Mouse (Mus musculus) MEL (cell line): Measurements from ENCODE around the gene Fermt3. TPM values are rescaled to one million over a fixed set of nuclear protein-coding genes. Genes with fewer than 3 reads are reported as not detected.

Source experiments
- DNase-seq: peaks from one replicate; pipeline ENCODE4 v3.0.0; 2011; ENCODE audit warnings: low read depth, low spot score
- H3K27ac ChIP-seq: 2 replicates; pipeline ENCODE4 v1.5.1; 2012; ENCODE audit warnings: low read depth, mild to moderate bottlenecking, control low read depth, low read length, moderate library complexity; ENCODE audit not compliant: control insufficient read depth
- H3K27me3 ChIP-seq, 2 experiments: fragments of 150-350 bp in 1 of 2; sonication (generic) in 1 of 2; 2 replicates each; pipeline ENCODE4 v1.6.1; 2012; ENCODE audit warnings: low read length in 2 of 2, mild to moderate bottlenecking in 2 of 2, improper control_type of control experiment in 1 of 2, moderate library complexity in 1 of 2; ENCODE audit not compliant: insufficient read depth in 2 of 2, control insufficient read depth in 1 of 2
- H3K36me3 ChIP-seq, 2 experiments: 2 replicates each; pipeline ENCODE4 v1.6.1; 2012 to 2014; ENCODE audit warnings: low read length in 2 of 2, improper control_type of control experiment in 1 of 2, inconsistent platforms in 1 of 2, mild to moderate bottlenecking in 1 of 2; ENCODE audit not compliant: insufficient read depth in 2 of 2, control insufficient read depth in 1 of 2
- H3K4me1 ChIP-seq, 2 experiments: fragments of 150-350 bp in 1 of 2; sonication (generic) in 1 of 2; 2 replicates each; pipeline ENCODE4 v1.6.1; 2012; ENCODE audit warnings: low read length in 2 of 2, improper control_type of control experiment in 1 of 2, mild to moderate bottlenecking in 1 of 2; ENCODE audit not compliant: insufficient read depth in 2 of 2, control insufficient read depth in 1 of 2
- H3K4me3 ChIP-seq, 2 experiments: fragments of 150-350 bp in 1 of 2; sonication (generic) in 1 of 2; 2 replicates each; pipeline ENCODE4 v1.5.1; 2012; ENCODE audit warnings: low read depth in 2 of 2, low read length in 2 of 2, mild to moderate bottlenecking in 2 of 2, moderate library complexity in 2 of 2, control low read depth in 1 of 2, improper control_type of control experiment in 1 of 2; ENCODE audit not compliant: control insufficient read depth in 1 of 2, insufficient read depth in 1 of 2
- H3K79me2 ChIP-seq: 2 replicates; pipeline ENCODE4 v1.6.1; 2012; ENCODE audit warnings: mild to moderate bottlenecking, low read length, moderate library complexity; ENCODE audit not compliant: control insufficient read depth, poor library complexity, insufficient read depth
- H3K9ac ChIP-seq: 2 replicates; pipeline ENCODE4 v1.6.1; 2012; ENCODE audit warnings: low read depth, mild to moderate bottlenecking, control low read depth, low read length, moderate library complexity; ENCODE audit not compliant: control insufficient read depth, poor library complexity, severe bottlenecking
- H3K9me3 ChIP-seq: fragments of 150-350 bp; sonication (generic); replicated peaks from 2 replicates; pipeline ENCODE4 v1.6.1; 2012; ENCODE audit warnings: mild to moderate bottlenecking, low read length, improper control_type of control experiment, moderate library complexity; ENCODE audit not compliant: insufficient read depth
- BHLHE40 ChIP-seq: IDR thresholded peaks from 2 replicates; pipeline ENCODE4 v1.6.1; 2012; ENCODE audit warnings: low read depth, mild to moderate bottlenecking, inconsistent platforms, low read length, improper control_type of control experiment, borderline replicate concordance
- CHD1 ChIP-seq: IDR thresholded peaks from 2 replicates; pipeline ENCODE4 v1.6.1; 2012; ENCODE audit warnings: low read depth, mild to moderate bottlenecking, inconsistent platforms, low read length, improper control_type of control experiment
- ETS1 ChIP-seq: IDR thresholded peaks from 2 replicates; pipeline ENCODE4 v1.6.1; 2012; ENCODE audit warnings: low read depth, mild to moderate bottlenecking, inconsistent platforms, low read length, improper control_type of control experiment, moderate library complexity
- GATA1 ChIP-seq: IDR thresholded peaks from 2 replicates; pipeline ENCODE4 v1.6.1; 2011; ENCODE audit warnings: low read depth, low read length, improper control_type of control experiment
- KAT2A ChIP-seq: conservative IDR thresholded peaks from 2 replicates; pipeline ENCODE4 v1.6.1; 2012; ENCODE audit warnings: low read depth, low read length, improper control_type of control experiment, inconsistent platforms
- MAX ChIP-seq: IDR thresholded peaks from 2 replicates; pipeline ENCODE4 v1.6.1; 2011; ENCODE audit warnings: low read length, improper control_type of control experiment
- MAZ ChIP-seq: IDR thresholded peaks from 2 replicates; pipeline ENCODE4 v1.6.1; 2012; ENCODE audit warnings: low read depth, mild to moderate bottlenecking, inconsistent platforms, low read length, improper control_type of control experiment
- MEF2A ChIP-seq: IDR thresholded peaks from 2 replicates; pipeline ENCODE4 v1.6.1; 2014; ENCODE audit warnings: low read depth, mild to moderate bottlenecking, inconsistent platforms, low read length, improper control_type of control experiment; ENCODE audit not compliant: poor library complexity, insufficient replicate concordance, severe bottlenecking; ENCODE audit errors: extremely low read depth
- MYB ChIP-seq: IDR thresholded peaks from 2 replicates; pipeline ENCODE4 v1.6.1; 2011; ENCODE audit warnings: mild to moderate bottlenecking, low read depth, low read length, improper control_type of control experiment
- MYC ChIP-seq: IDR thresholded peaks from 2 replicates; pipeline ENCODE4 v1.6.1; 2011; ENCODE audit warnings: low read depth, mild to moderate bottlenecking, low read length, improper control_type of control experiment, moderate library complexity
- NRF1 ChIP-seq: IDR thresholded peaks from 2 replicates; pipeline ENCODE4 v1.6.1; 2014; ENCODE audit warnings: low read depth, mild to moderate bottlenecking, inconsistent platforms, low read length, improper control_type of control experiment, moderate library complexity; ENCODE audit not compliant: poor library complexity, insufficient read depth, severe bottlenecking
- POLR2AphosphoS5 ChIP-seq: IDR thresholded peaks from 2 replicates; pipeline ENCODE4 v1.6.1; 2012; ENCODE audit warnings: low read depth, borderline replicate concordance, mild to moderate bottlenecking, inconsistent platforms, low read length, moderate library complexity, mixed read lengths
- RAD21 ChIP-seq: IDR thresholded peaks from 2 replicates; pipeline ENCODE4 v1.6.1; 2011; ENCODE audit warnings: mild to moderate bottlenecking, low read depth, low read length, improper control_type of control experiment
- TCF12 ChIP-seq: IDR thresholded peaks from 2 replicates; pipeline ENCODE4 v1.6.1; 2014; ENCODE audit warnings: low read depth, mild to moderate bottlenecking, inconsistent platforms, low read length, improper control_type of control experiment, moderate library complexity
- UBTF ChIP-seq: IDR thresholded peaks from 2 replicates; pipeline ENCODE4 v1.6.1; 2012; ENCODE audit warnings: low read depth, mild to moderate bottlenecking, inconsistent platforms, low read length, improper control_type of control experiment, moderate library complexity, borderline replicate concordance; ENCODE audit not compliant: insufficient read depth
- ZMIZ1 ChIP-seq: IDR thresholded peaks from 2 replicates; pipeline ENCODE4 v1.6.1; 2012; ENCODE audit warnings: low read depth, mild to moderate bottlenecking, inconsistent platforms, low read length, improper control_type of control experiment, moderate library complexity
- polyA plus RNA-seq, 2 experiments: library from polyadenylated mRNA; stranded (reverse) in 1 of 2; unstranded in 1 of 2; fragments of >175 nt in 1 of 2; fragments of >200 nt in 1 of 2; gene quantifications; 2 replicates each; pipeline versions ENCODE4 v1.2.1 to v1.2.4; 2012; ENCODE audit warnings: low replicate concordance in 2 of 2, low read depth in 1 of 2; ENCODE audit not compliant: insufficient read length in 2 of 2, insufficient read depth in 1 of 2, missing spikeins in 1 of 2
- total RNA-seq: library from RNA; depleted of rRNA; stranded (reverse); fragments of 300-350 nt; gene quantifications from 2 replicates; pipeline ENCODE4 v1.2.3, GENCODE M21; 2012

Fermt3 gene
- total and polyA plus RNA-seq, 3 experiments: 244 to 329 (median 327) TPM

DNA sequence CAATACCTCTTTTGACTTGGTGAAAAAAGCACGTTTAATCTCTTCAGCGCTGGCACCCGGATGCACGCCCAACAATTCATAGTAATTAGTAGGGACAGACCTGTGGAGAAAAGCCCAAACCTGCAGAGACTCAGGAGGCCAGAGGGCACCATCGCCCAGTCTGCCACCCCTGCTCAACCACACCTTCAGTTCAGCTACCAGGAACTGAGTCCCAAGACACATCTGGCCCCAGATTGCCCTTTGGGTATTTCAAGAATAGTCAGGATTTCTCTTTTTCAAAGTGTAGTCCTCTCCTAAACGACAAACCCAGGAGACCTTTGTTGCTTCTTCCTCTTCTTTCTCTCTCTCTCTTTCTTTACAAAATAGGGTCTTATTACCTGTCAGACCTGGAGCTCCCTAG lies 28.6 kb downstream of the Fermt3 start:
- Histone ChIP-seq H3K36me3 (peaks cover 0 to 7% of the 10 kb centered on the region in 2 experiments; a peak in 2 of 4 replicates), H3K4me1 (peaks cover 12 to 32% of the 10 kb centered on the region in 2 experiments), H3K4me3 (no peak overlapping the region), H3K9ac (no peak overlapping the region), H3K27ac (no peak overlapping the region), H3K79me2 (peaks cover 9% of the 10 kb centered on the region; the same call in 1 of the 2 replicates), H3K27me3 (no peaks in the 10 kb centered on the region), H3K9me3 (no peaks in the 10 kb centered on the region)
- TF ChIP-seq MYB (no peak), NRF1 (no peak), CHD1 (no peak), BHLHE40 (no peak), ETS1 (no peak), TCF12 (no peak), GATA1 (no peak), UBTF (no peak), KAT2A (no peak), RAD21 (no peak), MYC (no peak), ZMIZ1 (no peak), POLR2AphosphoS5 (no peak), MAZ (no peak), MEF2A (no peak)
- no peak for DNase-seq

DNA sequence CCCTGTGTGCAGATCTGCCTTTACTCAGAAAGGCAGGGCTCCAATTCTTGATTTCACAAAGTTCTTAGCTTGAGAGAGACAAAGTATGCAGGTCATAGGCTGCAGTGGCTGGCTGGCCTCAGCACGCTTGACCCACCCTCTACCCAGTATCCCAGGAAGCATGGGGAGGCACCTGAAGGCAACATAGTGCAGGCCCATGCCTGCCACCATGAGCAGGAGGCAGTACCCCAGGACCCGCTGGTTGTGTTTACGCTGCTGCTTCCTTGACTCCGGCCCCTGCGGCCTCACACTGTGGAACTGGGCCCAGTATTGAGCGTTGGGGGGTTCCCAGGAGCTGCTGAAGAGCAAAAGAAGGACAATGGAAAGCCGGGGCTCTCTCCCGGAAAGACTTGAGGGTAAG lies 30.0 kb downstream of the Fermt3 start:
- Histone ChIP-seq H3K27me3 (no peaks in the 10 kb centered on the region), H3K9me3 (no peaks in the 10 kb centered on the region), H3K36me3 (peaks cover 0 to 7% of the 10 kb centered on the region in 2 experiments; a peak in 2 of 4 replicates), H3K9ac (no peak overlapping the region), H3K27ac (no peak overlapping the region)
- TF ChIP-seq MAX (no peak), MAZ (no peak), MYC (no peak)
- TF ChIP-seq, all 39 proteins: peak for 0
- no peak for DNase-seq
- Histone ChIP-seq H3K4me1 (peaks cover 12 to 22% of the 10 kb centered on the region in 2 experiments), H3K4me3 (no peak overlapping the region), H3K79me2 (peaks cover 7% of the 10 kb centered on the region; the same call in 1 of the 2 replicates)
